Mouse (Mus musculus): Measurements from ENCODE around the gene Rora.

GRCm38 (mm10) chr9:69126595-69126994 lies 473.0 kb downstream of the Rora start:
- TF ChIP-seq CTCF (IDR thresholded peaks at IDR 0.05; ENCODE audit: control insufficient read depth, insufficient read depth, insufficient replicate concordance, low read depth, low read length) (no peak), POLR2A (IDR thresholded peaks at IDR 0.05; ENCODE audit: control insufficient read depth, low read depth, low read length) (no peak)
